ENCODE assay signal across 29 mouse cellular contexts in genomic region chr13:45064951-45065350, GRCm38 (mm10). TPM values are rescaled to one million over a fixed set of nuclear protein-coding genes. Genes with fewer than 3 reads are reported as not detected.
DNase-seq lines count a peak whose midpoint lies in the region; ATAC-seq lines count a peak whose summit lies in the region.
"Had no signal": no experiment of that assay in that cellular context is flagged by ENCODE, and none has a peak within 500 bp of the region (broad histone marks: within the 10 kb centered on the region; RNA-seq: fewer than 3 reads in every experiment).

No protein-coding gene starts in this region.

- H3K4me1 ChIP-seq in heart, embryonic 14.5 days (ENCODE audit: control insufficient read depth in 2 of 2, insufficient read depth in 2 of 2, low read length in 2 of 2): peaks cover 10 to 16% of the 10 kb centered on the region in 2 experiments
- no peaks in the 10 kb centered on the region for H3K4me1 ChIP-seq in midbrain, embryonic 16.5 days (ENCODE audit: control insufficient read depth, insufficient read depth, low read length)
- H3K4me1 ChIP-seq: forebrain, embryonic 10.5 days; hindbrain, embryonic 12.5 days; hindbrain, embryonic 15.5 days had no signal

- H3K9ac ChIP-seq in heart, embryonic 14.5 days (ENCODE audit: low read length): no peak overlapping the region
- no peak overlapping the region for H3K9ac ChIP-seq in midbrain, embryonic 16.5 days (ENCODE audit: low read depth, low read length)
- H3K9ac ChIP-seq: forebrain, postnatal 0 days; heart, embryonic 13.5 days; hindbrain, embryonic 12.5 days; hindbrain, embryonic 15.5 days had no signal

- H3K4me2 ChIP-seq in heart, embryonic 14.5 days (ENCODE audit: low read length): no peak overlapping the region
- H3K4me2 ChIP-seq in midbrain, embryonic 16.5 days (ENCODE audit: low read length): no peak overlapping the region
- H3K4me2 ChIP-seq: heart, embryonic 13.5 days; hindbrain, embryonic 12.5 days; hindbrain, embryonic 15.5 days had no signal

- WGBS in heart, embryonic 14.5 days: 84% methylated on average over 4 of the region's 4 CpGs
- 93% methylated on average over 4 of the region's 4 CpGs for WGBS in midbrain, embryonic 16.5 days

- intact Hi-C loops in left cerebral cortex, postnatal 36 days (cut with DNase I): no loop called here

- no peaks in the 10 kb centered on the region for H3K27me3 ChIP-seq in heart, embryonic 14.5 days (ENCODE audit: control insufficient read depth, insufficient read depth, low read length)
- no peaks in the 10 kb centered on the region for H3K27me3 ChIP-seq in midbrain, embryonic 16.5 days (ENCODE audit: control insufficient read depth, insufficient read depth, low read depth, low read length)
- H3K27me3 ChIP-seq: CH12.LX; heart, embryonic 13.5 days; hindbrain, embryonic 12.5 days; hindbrain, embryonic 15.5 days had no signal

- DNase-seq in heart, adult 8-10 months (ENCODE audit: low spot score): no peak
- DNase-seq in c-Kit-negative CD71-positive TER-119-positive erythroid progenitor cells, embryonic 14.5 days (ENCODE audit: low read depth, low spot score): peak; percentile 2
- DNase-seq in left cerebral cortex, postnatal 36 days (ENCODE audit: low spot score in 2 of 2): no peak
- DNase-seq: adrenal gland, adult 8-10 months; adrenal gland, postnatal 25 days; B cell, adult 2 months; cerebellum, adult 18-20 months; cerebellum, adult 9-10 months; cerebellum, postnatal 14 days; forebrain, postnatal 0 days; gastrocnemius, adult 2 months; gastrocnemius, postnatal 14 days; heart, adult 18-20 months had no signal

- H3K9me3 ChIP-seq in heart, embryonic 14.5 days (ENCODE audit: control insufficient read depth, low read length): no peaks in the 10 kb centered on the region
- no peaks in the 10 kb centered on the region for H3K9me3 ChIP-seq in midbrain, embryonic 16.5 days (replicated peaks; ENCODE audit: control insufficient read depth, low read length, poor library complexity, severe bottlenecking)
- H3K9me3 ChIP-seq: forebrain, embryonic 10.5 days; G1E; heart, embryonic 10.5 days; heart, embryonic 13.5 days; hindbrain, embryonic 12.5 days; hindbrain, embryonic 15.5 days had no signal

- H3K36me3 ChIP-seq in heart, embryonic 14.5 days (ENCODE audit: control insufficient read depth, insufficient read depth, low read length): no peaks in the 10 kb centered on the region
- H3K36me3 ChIP-seq in midbrain, embryonic 16.5 days (ENCODE audit: control insufficient read depth, insufficient read depth, low read length): no peaks in the 10 kb centered on the region
- H3K36me3 ChIP-seq: forebrain, embryonic 10.5 days; G1E; heart, embryonic 10.5 days; heart, embryonic 13.5 days; hindbrain, embryonic 12.5 days; hindbrain, embryonic 15.5 days had no signal

- no peak overlapping the region for H3K4me3 ChIP-seq in heart, embryonic 14.5 days (ENCODE audit: control insufficient read depth in 1 of 2, insufficient read depth in 1 of 2, low read depth in 1 of 2, low read length in 2 of 2)
- no peak overlapping the region for H3K4me3 ChIP-seq in midbrain, embryonic 16.5 days (ENCODE audit: low read depth, low read length)
- H3K4me3 ChIP-seq: forebrain, embryonic 10.5 days; gastrocnemius, adult 2 months; heart, embryonic 10.5 days; heart, embryonic 13.5 days; hindbrain, embryonic 12.5 days; hindbrain, embryonic 15.5 days had no signal

- no peak overlapping the region for H3K27ac ChIP-seq in heart, embryonic 14.5 days (replicated peaks in 1 of 2; ENCODE audit: control insufficient read depth in 1 of 2, insufficient read depth in 1 of 2, low read depth in 2 of 2, low read length in 2 of 2)
- no peak overlapping the region for H3K27ac ChIP-seq in midbrain, embryonic 16.5 days (ENCODE audit: low read length)
- H3K27ac ChIP-seq: forebrain, embryonic 10.5 days; gastrocnemius, adult 2 months; heart, embryonic 10.5 days; heart, embryonic 13.5 days; hindbrain, embryonic 12.5 days; hindbrain, embryonic 15.5 days had no signal

- peak; percentile 43; the same call in 1 of the 2 replicates for ATAC-seq in heart, embryonic 14.5 days (ENCODE audit: insufficient number of reproducible peaks, insufficient read depth, low FRiP score, low read depth)
- ATAC-seq in megakaryocyte progenitor cell, adult 5-6 weeks (replicated peaks; ENCODE audit: poor library complexity): peak; percentile 66
- no peak for ATAC-seq in midbrain, embryonic 16.5 days
- ATAC-seq: activated CD4-positive, CD25-positive, alpha-beta regulatory T cell, adult 4 months; forebrain, embryonic 14.5 days; forebrain, postnatal 0 days; intestine, postnatal 0 days had no signal

RNA-seq across cellular contexts. Expression of gene Gm9817, which starts 13.5 kb away (rescaled TPM):
- polyA plus RNA-seq in heart, embryonic 14.5 days (2014; fragmentation: Nextera tagmentation; extraction: Ambion mirVana): 0.15 and 0.18 TPM in 2 replicates
- total RNA-seq in heart, adult 8-10 months (2022): under 1 TPM; 0.11 to 0.17 (median 0.14) TPM
- not detected in 2 replicates for total RNA-seq in megakaryocyte progenitor cell, adult 5-6 weeks (2015)
- total RNA-seq in megakaryocyte progenitor cell, adult 5-6 weeks (2017): not detected in 2 replicates
- polyA plus RNA-seq in midbrain, embryonic 16.5 days (2015; fragmentation: Nextera tagmentation; extraction: Ambion mirVana): 0.09 TPM in 1 of 2 replicates, not detected in the other
- not detected for total RNA-seq in left cerebral cortex, postnatal 36 days (2021)
- total RNA-seq: CH12.LX; forebrain, postnatal 0 days; hematopoietic stem cell, adult 5-6 weeks had no signal
- polyA plus RNA-seq: embryonic facial prominence, embryonic 11.5 days; forebrain, embryonic 10.5 days; forebrain, postnatal 0 days; heart, embryonic 10.5 days; hindbrain, embryonic 12.5 days; intestine, embryonic 14.5 days had no signal
